In the genomic region with DNA sequence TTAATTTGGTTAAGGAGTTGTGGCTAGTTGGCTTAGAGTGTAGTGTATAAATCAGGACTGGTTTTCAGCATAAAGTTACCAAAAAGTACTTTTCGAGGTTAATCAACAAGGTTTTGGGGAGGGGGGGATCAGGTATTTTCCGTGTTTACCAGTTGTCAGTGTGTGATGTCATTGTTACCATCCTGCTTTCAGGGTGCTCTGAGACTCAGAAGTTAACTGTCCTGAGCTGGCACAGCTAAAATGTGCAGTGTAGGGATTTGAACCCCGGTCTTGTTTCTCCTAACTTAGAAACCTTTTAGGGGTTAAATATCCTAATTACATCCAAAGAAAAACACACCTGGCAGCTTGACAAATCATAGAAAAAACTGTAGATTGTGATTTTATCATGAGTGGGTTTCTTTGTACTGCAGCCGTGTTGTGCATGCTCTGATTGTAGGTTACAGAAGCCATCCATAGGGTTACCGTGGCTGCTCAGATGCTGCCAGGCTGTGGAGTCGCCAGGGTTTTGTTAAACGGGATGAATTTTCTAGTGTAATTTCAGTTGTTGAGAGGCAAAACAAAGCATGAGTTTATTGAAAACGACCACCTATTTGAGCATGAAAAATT, we compare ENCODE assay signal across 7 mouse cellular contexts. TPM values are rescaled to one million over a fixed set of nuclear protein-coding genes. Genes with fewer than 3 reads are reported as not detected.
DNase-seq lines count a peak whose midpoint lies in the region; ATAC-seq lines count a peak whose summit lies in the region.

No protein-coding gene starts in this region.

- peaks cover 16% of the 10 kb centered on the region; the same call in 1 of the 2 replicates for H3K4me1 ChIP-seq in lung, embryonic 15.5 days
- peaks cover 8% of the 10 kb centered on the region; the same call in 1 of the 2 replicates for H3K4me1 ChIP-seq in embryonic facial prominence, embryonic 14.5 days (ENCODE audit: control insufficient read depth, insufficient read depth, low read length)
- H3K4me1 ChIP-seq in hindbrain, embryonic 15.5 days (replicated peaks): peaks cover 30% of the 10 kb centered on the region

- DNase-seq in lung, postnatal 36 days: no peak
- no peak for DNase-seq in embryonic facial prominence, embryonic 14.5 days (ENCODE audit: low spot score)
- DNase-seq in naive thymus-derived CD4-positive, alpha-beta T cell, adult 2 months (ENCODE audit: low read depth): peak; percentile 57
- no peak for DNase-seq in gastrocnemius, postnatal 14 days
- no peak for DNase-seq in layer of hippocampus, adult 11-12 months (ENCODE audit: low spot score)

- H3K4me3 ChIP-seq in lung, embryonic 15.5 days: peak overlapping the region; percentile 28
- peak overlapping the region; percentile 32 for H3K4me3 ChIP-seq in embryonic facial prominence, embryonic 14.5 days (ENCODE audit: low read depth, low read length)
- peak overlapping the region; percentile 50 for H3K4me3 ChIP-seq in hindbrain, embryonic 15.5 days

- WGBS in lung, embryonic 15.5 days: 48% methylated on average over 8 of the region's 8 CpGs
- WGBS in embryonic facial prominence, embryonic 14.5 days: 50% methylated on average over 8 of the region's 8 CpGs
- WGBS in hindbrain, embryonic 15.5 days: 33% methylated on average over 8 of the region's 8 CpGs

- peaks cover 22% of the 10 kb centered on the region for H3K36me3 ChIP-seq in lung, embryonic 15.5 days
- peaks cover 42% of the 10 kb centered on the region for H3K36me3 ChIP-seq in embryonic facial prominence, embryonic 14.5 days (ENCODE audit: control insufficient read depth, insufficient read depth, low read length)
- H3K36me3 ChIP-seq in hindbrain, embryonic 15.5 days: peaks cover 9% of the 10 kb centered on the region

- H3K27me3 ChIP-seq in lung, embryonic 15.5 days: no peaks in the 10 kb centered on the region
- no peaks in the 10 kb centered on the region for H3K27me3 ChIP-seq in embryonic facial prominence, embryonic 14.5 days (replicated peaks; ENCODE audit: control insufficient read depth, insufficient read depth, low read length)
- no peaks in the 10 kb centered on the region for H3K27me3 ChIP-seq in hindbrain, embryonic 15.5 days

- no peaks in the 10 kb centered on the region for H3K9me3 ChIP-seq in lung, embryonic 15.5 days
- 0 out of 2 replicates have a peak, but pooled peaks cover 6% of the 10 kb centered on the region for H3K9me3 ChIP-seq in embryonic facial prominence, embryonic 14.5 days (ENCODE audit: control insufficient read depth, low read length)
- no peaks in the 10 kb centered on the region for H3K9me3 ChIP-seq in hindbrain, embryonic 15.5 days

- intact Hi-C loops in gastrocnemius, postnatal 14 days (cut with DNase I; ENCODE audit: low total_unique reads): no loop called here

- ATAC-seq in lung, embryonic 15.5 days (ENCODE audit: borderline replicate concordance, extremely low read depth, low FRiP score, low TSS enrichment): no peak
- 0 out of 2 replicates have a peak, but pooled peaks have one; percentile 58 for ATAC-seq in embryonic facial prominence, embryonic 14.5 days (ENCODE audit: low read depth)
- peak; percentile 75; the same call in 1 of the 2 replicates for ATAC-seq in hindbrain, embryonic 15.5 days (ENCODE audit: low FRiP score, low read depth)

- peak overlapping the region; percentile 52 for H3K4me2 ChIP-seq in lung, embryonic 15.5 days
- peak overlapping the region; percentile 52 for H3K4me2 ChIP-seq in embryonic facial prominence, embryonic 14.5 days (ENCODE audit: low read depth, low read length)
- H3K4me2 ChIP-seq in hindbrain, embryonic 15.5 days: peak overlapping the region; percentile 71

- peak overlapping the region; percentile 68 for H3K27ac ChIP-seq in lung, embryonic 15.5 days
- peak overlapping the region; percentile 89 for H3K27ac ChIP-seq in embryonic facial prominence, embryonic 14.5 days (replicated peaks; ENCODE audit: low read depth, low read length)
- H3K27ac ChIP-seq in hindbrain, embryonic 15.5 days (replicated peaks): peak overlapping the region; percentile 92

- H3K9ac ChIP-seq in lung, embryonic 15.5 days: peak overlapping the region; percentile 24; the same call in 1 of the 2 replicates
- H3K9ac ChIP-seq in embryonic facial prominence, embryonic 14.5 days (ENCODE audit: low read depth, low read length): peak overlapping the region; percentile 45
- peak overlapping the region; percentile 62 for H3K9ac ChIP-seq in hindbrain, embryonic 15.5 days

RNA-seq across cellular contexts. Expression of a gene that starts 31.8 kb away (rescaled TPM):
- 39.6 and 39.8 TPM in 2 replicates for polyA plus RNA-seq in lung, embryonic 15.5 days (2015; fragmentation: Nextera tagmentation; extraction: Ambion mirVana)
- 28.6 and 32.5 TPM in 2 replicates for polyA plus RNA-seq in embryonic facial prominence, embryonic 14.5 days (2014; fragmentation: Nextera tagmentation; extraction: Ambion mirVana)
- polyA plus RNA-seq in hindbrain, embryonic 15.5 days (2015; fragmentation: Nextera tagmentation; extraction: Ambion mirVana): 40.1 and 43.1 TPM in 2 replicates
- 1 to 10 TPM; 8.4 to 8.5 TPM for total RNA-seq in gastrocnemius, postnatal 14 days (2021)
